Mouse (Mus musculus): ENCODE data around the gene Aym1. TPM values are rescaled to one million over a fixed set of nuclear protein-coding genes. Genes with fewer than 3 reads are reported as not detected.
"Not testable (repeated sequence)": the region's sequence is repeated elsewhere in the genome, so short reads cannot be mapped to it uniquely, and the experiment has no call there.

Gene Aym1
- total RNA-seq, 2 experiments from 2014 or later, result not detected

DNA sequence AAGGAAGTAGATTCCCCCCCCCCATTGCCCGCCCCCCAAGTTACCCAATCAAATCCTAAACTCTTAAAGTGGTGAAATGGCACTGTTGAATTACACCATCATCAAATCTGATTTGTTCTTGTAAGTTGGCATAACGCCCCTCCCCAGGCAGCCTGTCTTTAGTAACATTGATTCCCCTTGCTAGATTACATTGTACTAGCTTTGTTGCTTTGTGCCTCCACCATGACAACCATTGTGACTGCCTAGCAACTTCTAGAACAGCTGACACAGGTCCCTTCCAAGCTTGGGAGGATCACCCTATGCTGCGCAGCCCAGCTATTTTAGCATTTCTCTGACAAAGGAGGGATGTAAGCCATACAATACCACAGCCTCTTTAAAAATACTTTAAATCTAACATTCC, 5.3 kb upstream of the Aym1 start:
- intact Hi-C loops (cut with DNase I), result no loop called here
- no peak for DNase-seq

DNA sequence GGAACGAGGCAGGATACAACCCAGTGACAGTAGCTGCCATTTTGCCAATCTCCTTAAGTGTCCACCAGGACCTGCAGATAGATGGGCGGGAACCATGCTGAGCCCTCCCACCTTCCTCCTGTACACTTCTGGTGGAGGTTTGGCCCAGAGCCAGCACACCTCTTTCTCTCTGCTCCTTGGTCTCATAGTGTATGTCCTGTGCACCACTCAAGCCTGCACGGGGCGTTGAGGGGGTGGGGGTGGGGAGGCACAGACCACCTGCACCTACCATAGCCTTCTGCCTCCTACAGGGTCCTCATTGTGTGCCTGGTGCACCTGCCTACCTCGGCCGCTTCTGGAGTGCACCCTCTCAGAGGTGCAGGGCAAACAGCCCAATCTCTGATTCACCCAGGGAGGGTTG, 4.5 kb upstream of the Aym1 start:
- DNase-seq, result no peak
- intact Hi-C loops (cut with DNase I), result no loop called here

DNA sequence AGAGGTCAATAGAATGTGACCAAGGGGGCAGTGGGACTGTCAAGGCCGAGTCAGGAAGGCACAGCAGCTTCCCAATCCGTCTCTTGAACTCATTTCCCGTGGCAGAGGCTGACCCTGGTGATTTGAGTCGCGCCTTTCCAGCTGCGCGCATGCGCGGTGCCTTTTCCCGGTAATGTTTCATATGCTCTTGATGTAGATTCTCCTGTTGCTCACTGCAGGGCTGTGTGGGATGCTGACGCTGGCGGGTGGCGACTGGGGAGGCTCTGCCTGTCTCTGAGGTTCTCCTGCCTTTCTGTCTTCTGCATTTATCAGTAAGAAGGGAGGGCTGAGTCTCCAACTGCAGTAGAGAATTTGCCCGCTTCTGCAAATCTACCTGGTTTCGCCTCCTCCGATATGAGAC, 2.8 kb upstream of the Aym1 start:
- intact Hi-C loops (cut with DNase I), result no loop called here
- DNase-seq, result no peak

DNA sequence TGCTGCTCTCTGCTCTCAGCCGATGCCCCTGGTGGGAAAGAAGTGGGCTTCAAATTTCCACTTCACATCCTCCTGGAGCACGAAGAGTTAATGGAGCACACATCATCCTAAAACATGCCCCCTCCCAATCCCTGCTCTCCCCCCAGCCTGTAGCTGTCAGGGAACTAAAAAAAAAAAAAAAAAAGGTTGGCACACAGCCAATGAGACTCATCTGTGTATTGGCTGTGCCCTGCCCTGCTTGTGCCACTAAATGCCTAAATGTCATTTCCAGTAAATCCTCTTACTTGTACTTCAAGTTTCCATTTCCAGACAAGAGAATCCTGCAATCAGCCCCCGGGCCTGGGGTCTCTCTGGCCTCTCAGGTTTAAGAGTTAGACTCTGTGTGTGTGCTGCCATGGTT, 562 bp downstream of the Aym1 start:
- intact Hi-C loops (cut with DNase I), result no loop called here
- DNase-seq, result no peak

DNA sequence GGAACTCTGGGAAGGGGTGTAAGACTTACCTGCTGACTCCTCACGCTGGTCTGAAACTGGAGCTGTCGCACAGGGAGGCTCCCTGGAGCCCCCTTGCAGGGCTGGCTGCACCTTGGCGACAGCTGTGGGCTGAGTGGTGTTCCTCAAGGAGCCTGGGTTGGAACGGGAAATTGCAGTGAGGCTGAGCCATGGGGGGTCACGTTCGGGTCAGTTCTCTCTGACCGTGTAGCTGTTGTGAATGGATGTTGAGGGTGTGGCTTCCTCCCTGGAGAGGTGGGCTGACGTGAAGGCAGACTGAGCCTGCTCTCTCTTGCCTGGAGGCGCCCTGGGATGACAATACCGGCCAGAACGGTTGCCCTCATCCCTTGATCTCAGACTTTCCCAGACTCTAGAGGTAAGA, 1.7 kb downstream of the Aym1 start:
- peak; percentile 15 to 34 for DNase-seq

DNA sequence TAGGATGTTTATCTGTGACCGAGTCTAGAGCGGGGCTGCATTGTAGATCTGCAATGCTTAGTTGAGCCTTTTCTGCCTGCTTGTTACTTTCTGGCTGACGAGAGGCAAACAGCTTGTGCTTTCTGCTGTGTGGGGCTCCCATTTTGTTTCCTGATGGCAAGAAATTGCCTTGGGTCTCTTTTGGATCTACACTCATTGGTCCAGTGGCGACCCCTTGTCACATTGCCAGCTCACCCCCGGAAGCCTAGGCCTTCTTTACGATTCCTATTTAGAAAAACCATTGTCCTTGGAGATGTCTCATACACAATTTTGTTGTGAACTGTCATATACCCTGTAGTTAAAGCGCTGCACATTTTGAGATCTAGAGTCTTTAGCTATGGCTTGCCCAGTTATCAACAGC, 4.2 kb downstream of the Aym1 start:
- no peak for DNase-seq
- intact Hi-C loops (cut with DNase I), result no loop called here

More for the DNA sequence above, 1.7 kb downstream of the Aym1 start:
- intact Hi-C loops (cut with DNase I), result no loop called here

DNA sequence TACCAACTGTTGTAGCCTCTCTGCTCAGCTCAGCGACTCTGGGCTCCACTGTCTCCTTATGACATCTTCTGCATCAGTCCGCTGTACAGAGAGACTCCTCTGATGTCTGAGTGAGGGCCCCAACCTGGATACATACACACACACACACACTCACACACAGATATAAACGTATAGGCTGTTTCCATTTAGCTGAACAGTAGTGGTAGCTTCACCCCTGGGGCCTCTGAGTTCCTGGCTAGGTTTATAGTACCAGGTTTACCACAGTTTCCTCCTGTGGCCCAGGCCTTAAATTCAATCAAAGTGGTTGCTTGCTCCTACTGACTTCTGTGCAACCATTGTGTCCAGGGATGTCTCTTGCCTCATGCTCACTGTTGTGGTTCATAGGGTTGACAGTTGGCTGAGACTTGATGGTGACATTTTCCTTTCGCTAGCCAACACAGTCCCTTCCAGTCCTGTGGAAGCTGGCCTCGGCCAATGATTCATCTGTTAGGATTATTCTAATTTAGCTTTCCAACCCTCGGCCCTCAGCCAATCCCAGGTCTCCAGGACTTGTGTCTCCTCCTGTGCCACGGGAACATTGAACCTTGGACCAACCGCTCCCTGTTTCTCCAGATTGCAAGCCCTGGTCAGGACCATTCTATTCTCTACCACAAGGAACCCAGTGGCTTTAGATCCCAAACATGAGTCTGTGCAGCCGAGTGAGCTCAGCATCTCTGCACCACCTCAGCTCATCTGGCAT, 5.3 kb downstream of the Aym1 start:
- intact Hi-C loops (cut with DNase I), result no loop called here
- no peak for DNase-seq

DNA sequence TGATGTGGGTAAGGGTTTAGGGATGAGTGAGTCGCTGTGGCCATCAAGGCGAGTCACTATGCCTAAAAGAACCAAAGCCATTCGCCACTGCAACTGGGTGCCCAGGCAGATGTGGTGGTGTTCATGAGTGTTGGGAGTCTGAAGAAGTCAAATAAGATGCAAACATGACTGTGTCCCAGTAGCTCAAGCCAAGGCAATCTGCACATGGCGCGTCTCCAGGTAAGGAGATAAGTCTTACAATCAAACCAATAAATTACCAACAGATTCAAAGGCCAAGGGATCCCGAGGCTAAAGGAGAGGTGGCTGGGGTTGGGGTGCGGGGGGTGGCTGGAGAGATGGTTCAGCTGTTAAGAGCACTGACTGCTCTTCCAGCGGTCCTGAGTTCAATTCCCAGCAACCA, 6.1 kb downstream of the Aym1 start:
- intact Hi-C loops (cut with DNase I), result no loop called here
- no peak for DNase-seq

DNA sequence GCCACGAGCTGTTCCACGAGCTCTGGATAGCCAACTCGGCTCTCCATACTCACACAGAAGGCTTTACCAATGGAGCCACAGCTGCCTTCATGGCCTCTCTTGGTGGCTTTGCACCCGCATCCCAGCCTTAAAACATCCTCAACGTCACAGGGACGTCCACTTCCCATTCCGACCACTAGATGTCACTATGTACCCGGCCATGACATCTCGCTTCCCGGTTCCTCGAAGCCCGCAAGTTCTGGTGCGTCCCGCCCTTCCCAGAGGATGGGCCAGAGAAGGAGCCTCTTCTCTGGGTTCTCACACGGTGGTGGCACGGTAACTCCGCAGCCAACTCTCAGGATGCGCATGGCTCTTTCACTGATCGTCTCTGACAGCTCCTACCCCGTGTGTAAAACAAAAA, 8.8 kb downstream of the Aym1 start:
- peak; percentile 79 to 86 for DNase-seq
- intact Hi-C loops (cut with DNase I), result loop anchor here (1.0 to 2.0 kb wide), 4 partner anchors 105 to 449 kb away; partner anchors contain the start of gene 1700069L16Rik

DNA sequence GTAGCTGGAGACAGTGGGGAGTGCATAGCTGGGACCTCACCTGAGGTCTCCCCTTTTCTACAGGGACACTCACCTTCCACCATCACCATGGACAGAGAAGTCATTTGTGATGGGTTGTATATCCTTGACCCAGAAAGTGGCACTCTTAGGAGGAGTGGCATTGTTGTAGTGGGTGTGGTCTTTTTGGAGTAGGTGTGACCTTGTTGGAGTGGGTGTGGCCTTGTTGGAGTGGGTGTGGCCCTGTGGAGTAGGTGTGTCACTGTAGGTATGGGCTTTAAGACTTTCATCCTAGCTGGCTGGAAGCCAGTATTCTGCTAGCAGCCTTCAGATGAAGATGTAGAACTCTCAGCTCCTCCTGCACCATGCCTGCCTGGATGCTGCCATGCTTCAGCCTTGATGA, 10.6 kb downstream of the Aym1 start:
- not testable (repeated sequence) for DNase-seq
- intact Hi-C loops (cut with DNase I), result loop anchor here (2.0 kb wide), 3 partner anchors 103 to 447 kb away; partner anchors contain the start of gene 1700069L16Rik

DNA sequence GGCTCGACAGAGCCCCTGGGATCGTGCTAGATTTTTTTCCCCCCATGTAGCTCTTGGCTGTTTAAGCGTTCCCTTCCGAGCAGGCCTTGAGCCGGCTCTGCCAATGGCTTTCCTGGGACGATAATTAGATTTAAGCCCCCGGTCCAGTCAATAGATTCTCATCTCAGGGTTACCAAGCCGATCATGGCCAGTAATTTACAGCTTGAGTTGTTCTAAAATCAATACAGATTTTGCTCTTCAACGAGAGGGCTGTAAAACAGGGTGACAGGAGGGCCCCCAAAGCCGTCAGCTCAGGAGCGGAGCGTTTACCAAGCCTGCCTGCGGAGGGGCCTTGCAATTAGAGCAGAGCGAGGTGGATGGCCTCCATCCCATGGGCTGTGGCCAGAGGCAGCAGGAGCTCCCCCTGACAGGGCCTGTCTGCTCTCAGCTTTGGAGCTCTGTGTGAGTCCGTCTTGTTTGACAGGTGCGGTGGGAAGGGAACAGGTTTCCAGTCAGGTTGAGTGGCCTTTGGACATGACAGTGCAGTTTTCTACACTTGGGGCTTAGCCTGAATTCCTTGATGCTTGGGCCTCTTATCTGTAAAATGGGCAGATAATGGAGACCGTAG, 12.3 kb downstream of the Aym1 start:
- intact Hi-C loops (cut with DNase I), result no loop called here
- DNase-seq, result no peak

DNA sequence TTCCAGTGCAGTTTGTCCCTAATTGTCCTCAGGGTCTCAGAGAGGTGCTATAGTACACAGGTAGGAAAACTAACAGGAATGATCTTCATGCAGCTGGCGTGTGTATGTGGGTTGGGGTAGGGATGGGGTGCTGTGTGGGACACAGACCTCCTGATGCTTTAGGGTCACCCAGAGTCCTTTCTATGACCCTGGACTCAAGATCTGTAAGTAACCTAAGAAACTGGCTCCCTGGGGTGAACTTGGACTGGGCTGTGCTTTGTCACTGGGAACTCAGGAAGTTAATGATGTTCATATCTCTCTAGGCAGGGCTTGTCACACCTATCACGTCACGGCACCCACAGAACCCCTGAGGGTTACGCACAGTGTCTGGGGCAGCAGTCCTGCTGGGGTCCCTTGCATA, 15.4 kb downstream of the Aym1 start:
- intact Hi-C loops (cut with DNase I), result no loop called here
- no peak for DNase-seq

DNA sequence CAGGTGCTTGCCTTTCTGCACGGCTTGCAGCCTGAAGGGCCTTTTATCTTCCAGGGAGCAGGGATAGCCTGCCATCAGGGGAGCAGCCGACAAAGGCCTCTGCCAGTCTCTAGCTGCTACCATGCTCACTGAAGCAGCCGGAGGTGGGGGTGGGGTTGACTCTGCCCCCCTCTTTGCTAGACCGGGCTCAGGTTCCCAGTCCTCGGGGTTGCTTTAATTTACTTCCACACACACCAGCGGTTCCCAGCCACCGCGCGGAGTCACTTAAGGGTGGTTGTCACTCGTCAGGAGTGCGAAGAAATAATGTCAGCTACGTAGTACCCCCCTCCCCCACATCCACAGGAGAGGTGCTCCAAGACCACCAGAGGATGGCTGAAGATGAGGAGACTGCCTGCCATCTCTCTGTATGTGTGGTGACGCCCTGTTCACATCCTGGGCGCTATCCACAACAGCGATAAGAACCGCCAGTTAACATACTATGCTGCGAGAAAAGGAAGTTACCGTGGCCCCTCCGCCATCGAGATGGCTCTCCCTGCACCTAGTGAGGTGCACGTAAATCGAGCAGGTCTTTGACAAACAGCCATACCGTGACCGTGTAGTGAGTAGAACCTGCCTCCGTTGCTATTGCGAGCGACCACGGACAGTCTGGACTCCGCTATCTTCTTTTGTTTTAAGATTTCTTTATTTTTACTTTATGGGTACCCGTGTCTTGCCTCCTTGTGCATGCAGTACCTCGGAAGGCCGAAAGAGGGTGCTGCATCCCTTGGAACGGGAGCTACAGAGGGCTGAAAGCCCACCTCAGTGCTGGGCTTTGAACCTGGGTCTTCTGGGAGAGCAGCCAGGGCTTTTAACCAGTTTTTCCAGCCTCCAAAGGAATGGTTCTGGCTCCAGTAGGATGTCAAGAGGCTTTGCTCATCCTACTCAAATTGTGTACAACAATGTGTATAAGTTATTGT, 16.2 kb downstream of the Aym1 start:
- intact Hi-C loops (cut with DNase I), result no loop called here
- DNase-seq, result peak; percentile 29 to 56

DNA sequence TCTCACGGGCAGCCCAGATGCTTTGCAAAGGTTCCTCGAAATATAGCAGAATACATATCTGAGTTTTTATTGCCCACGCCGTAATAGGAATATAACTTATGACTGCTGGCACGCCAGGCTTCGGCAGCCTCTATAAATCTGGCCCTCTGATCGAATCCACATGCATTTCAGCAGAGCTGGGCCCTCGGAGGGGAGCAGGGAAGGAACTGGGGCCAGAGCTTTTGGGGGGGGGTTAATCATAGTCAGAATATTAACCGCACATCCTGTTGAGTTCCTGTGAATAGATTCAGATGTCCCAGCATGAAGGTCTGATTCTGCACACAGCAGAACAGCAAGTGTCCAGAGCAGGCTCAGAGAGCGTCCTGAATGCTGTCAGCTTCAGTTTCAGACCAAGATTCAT, 17.2 kb downstream of the Aym1 start:
- intact Hi-C loops (cut with DNase I), result no loop called here
- DNase-seq, result no peak

DNA sequence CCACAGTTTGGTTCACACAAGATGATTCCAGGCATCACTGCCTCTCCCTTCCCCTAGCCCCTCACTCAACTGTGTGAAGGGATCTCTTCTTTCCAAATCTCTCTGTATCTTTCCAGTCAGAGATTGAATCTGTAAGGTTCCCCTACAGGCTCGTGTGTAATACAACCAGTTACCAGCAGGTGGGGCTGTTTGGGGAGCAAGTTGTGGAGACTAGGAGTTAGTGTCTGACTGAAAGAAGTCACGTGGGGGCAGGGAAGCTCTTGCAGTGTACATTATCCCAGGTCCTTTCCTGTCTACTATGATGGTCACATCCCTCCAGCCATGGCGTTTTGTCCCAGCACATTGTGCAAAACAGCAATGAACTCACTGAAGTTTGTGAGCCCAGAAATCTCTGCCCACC, 18.7 kb downstream of the Aym1 start:
- DNase-seq, result peak; percentile 30 to 64
- intact Hi-C loops (cut with DNase I), result no loop called here

DNA sequence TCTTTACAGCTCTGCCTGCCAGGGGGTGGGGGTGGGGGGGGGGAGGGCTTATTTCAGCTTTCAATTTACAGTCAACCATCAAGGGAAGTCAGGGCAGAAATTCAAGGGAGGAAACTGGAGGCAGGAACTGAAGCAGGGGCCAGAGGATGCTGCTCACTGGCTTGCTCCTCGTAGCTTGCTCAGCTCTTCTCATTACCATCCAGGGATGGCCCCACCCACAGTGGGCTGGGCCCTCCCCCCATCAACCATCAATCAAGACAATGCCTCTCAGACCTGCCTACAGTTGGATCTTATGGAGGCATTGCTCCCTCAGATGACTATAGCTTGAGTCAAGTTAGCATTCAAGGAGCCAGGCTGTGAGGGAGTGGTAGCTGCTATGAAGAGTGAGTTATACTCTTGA, 19.2 kb downstream of the Aym1 start:
- no peak for DNase-seq
- intact Hi-C loops (cut with DNase I), result no loop called here

DNA sequence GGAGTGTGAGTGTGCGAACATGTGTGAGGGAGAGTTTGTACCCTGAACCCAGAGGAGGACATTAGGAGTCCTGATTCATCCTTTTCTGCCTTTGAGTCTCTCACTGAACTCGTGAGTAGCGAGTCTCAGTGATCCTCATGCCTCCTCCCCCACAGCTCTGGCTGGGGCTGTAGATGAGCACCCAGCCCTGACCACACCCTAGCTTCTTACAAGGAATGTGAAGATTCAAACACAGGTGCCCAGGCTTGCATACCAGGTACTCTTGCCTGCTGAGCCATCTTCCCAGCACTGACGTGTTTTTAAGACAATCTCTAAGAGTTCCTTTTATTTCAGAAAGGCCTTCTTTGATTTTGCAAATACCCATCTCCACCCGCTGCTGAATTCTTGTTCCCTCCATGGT, 22.3 kb downstream of the Aym1 start:
- intact Hi-C loops (cut with DNase I), result no loop called here
- DNase-seq, result no peak

DNA sequence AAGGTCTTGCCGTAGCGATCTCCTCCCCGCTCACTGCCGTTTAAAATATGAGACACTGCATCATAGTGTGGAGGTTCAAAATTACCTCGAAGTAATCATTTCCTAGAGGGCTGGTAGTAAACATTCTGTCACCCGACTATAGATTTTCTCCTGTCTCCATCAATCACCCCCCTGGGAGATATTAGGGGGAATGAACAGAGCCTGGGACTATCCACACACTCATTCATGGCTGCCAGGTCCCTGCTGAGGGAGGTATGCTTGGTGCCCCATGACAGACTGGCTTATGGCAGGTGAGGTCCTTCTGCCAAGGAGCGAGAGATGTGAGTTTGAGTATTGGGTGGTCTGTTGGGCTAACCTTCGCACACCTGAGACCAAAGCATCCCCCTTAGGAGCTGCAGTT, 23.5 kb downstream of the Aym1 start:
- intact Hi-C loops (cut with DNase I), result no loop called here
- no peak for DNase-seq

DNA sequence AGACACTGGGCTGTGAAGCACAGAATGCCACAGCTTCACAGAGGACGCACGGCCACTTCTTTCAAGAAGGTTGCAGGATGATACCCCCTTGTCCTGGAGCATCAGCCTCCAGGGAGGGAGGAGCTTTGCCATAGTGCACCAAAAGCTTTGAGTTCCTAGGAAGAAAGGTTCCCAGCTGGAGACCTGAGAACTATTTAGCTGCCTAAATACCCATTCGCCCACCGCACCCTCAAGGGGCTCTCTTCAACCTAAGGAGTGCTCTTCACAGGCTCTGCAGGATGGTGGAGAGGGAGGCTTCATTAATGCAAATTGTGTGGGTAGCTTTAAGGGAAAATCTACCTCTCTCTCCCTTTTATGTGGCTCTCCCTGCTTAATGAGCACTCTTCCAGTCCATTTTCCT, 25.5 kb downstream of the Aym1 start:
- intact Hi-C loops (cut with DNase I), result no loop called here
- no peak for DNase-seq

DNA sequence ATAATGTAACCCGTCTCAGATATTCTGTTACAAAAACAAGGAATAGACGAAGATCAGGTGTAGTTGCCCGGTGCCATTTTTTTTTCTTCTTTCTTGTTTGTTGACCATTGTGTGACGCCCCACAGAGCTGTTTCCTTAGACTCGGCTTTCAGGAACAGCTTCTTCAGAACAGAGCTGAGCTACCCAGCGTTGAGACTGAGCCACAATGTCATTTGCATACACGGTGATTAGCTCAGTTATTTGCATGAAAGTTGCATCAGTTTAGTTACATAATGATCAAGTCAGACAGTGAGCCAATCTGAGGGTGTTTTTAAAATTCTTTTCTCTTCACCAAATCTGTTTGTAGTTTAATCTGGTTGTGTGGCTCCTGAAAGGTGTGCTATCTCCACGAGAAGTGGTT, 36.7 kb downstream of the Aym1 start:
- DNase-seq, result no peak
- intact Hi-C loops (cut with DNase I), result no loop called here

DNA sequence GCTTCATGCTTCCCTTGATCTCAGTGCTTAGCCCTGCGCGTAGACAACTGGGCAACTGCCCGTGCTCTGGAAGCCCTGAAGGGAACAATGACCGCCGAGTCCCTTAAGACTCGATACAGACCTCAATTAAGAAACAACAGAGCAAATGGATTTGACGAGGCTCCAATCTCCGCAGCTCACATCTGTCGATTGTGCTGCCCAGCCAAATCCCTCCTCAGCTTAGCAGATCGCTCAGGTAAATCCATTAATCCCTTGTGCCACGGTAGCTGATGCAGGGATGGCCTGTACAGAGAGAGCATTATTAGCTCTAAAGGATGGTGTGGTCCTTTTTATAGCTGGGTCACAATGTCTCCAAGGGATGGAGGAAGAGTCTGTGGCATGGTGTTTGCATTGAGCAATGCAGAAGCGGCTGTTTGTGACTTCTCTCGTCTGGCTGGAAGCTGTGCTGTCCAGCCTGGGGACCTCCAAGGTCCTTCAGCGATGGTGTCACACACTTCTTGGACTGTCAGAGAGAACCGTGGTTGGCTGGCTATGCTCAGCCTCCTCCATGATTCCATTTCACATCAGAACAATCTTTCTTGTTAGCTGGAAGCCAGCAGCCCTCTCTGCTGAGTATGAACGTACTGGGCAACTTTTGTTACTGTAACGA, 39.3 kb downstream of the Aym1 start:
- intact Hi-C loops (cut with DNase I), result no loop called here
- no peak for DNase-seq
